Mouse (Mus musculus) T-cell, adult 2 months (primary cell): ENCODE data around the gene Dnajc4.
"Not testable (repeated sequence)": the region's sequence is repeated elsewhere in the genome, so short reads cannot be mapped to it uniquely, and the experiment has no call there.

Experiments used
- DNase-seq: peaks from one replicate; pipeline ENCODE4 v3.0.0; 2022; ENCODE audit warnings: low spot score

Gene Dnajc4

GRCm38 (mm10) chr19:6995255-6995991 lies 3.1 kb upstream of the Dnajc4 start:
- DNase-seq, result no peak

- DNase-seq, result no peak
Observed at GRCm38 (mm10) chr19:6994489-6994888, 2.1 kb upstream of the Dnajc4 start.

- no peak for DNase-seq
Observed at GRCm38 (mm10) chr19:6994002-6994401, 1.6 kb upstream of the Dnajc4 start.

GRCm38 (mm10) chr19:6993011-6993770 lies 819 bp upstream of the Dnajc4 start:
- no peak for DNase-seq

- DNase-seq, result not testable (repeated sequence)
Observed at GRCm38 (mm10) chr19:6991166-6991565, 1.2 kb downstream of the Dnajc4 start.

GRCm38 (mm10) chr19:6990712-6991111 lies 1.7 kb downstream of the Dnajc4 start:
- DNase-seq, result no peak

GRCm38 (mm10) chr19:6989251-6989650 lies 3.1 kb downstream of the Dnajc4 start:
- no peak for DNase-seq

GRCm38 (mm10) chr19:6987904-6988285 lies 4.5 kb downstream of the Dnajc4 start:
- DNase-seq, result no peak

GRCm38 (mm10) chr19:6987061-6987903 lies 5.1 kb downstream of the Dnajc4 start, which contains the start of gene Vegfb:
Gene Vegfb (minus strand): TSS chr19:6987651.
- peak; percentile 56 for DNase-seq

GRCm38 (mm10) chr19:6985951-6986708 lies 6.2 kb downstream of the Dnajc4 start:
- DNase-seq, result no peak

- DNase-seq, result no peak
Observed at GRCm38 (mm10) chr19:6985300-6985699, 7.1 kb downstream of the Dnajc4 start.

- no peak for DNase-seq
Observed at GRCm38 (mm10) chr19:6983621-6984020, 8.8 kb downstream of the Dnajc4 start.

GRCm38 (mm10) chr19:6981465-6981864 lies 10.9 kb downstream of the Dnajc4 start:
- no peak for DNase-seq

- peak; percentile 98 for DNase-seq
Observed at GRCm38 (mm10) chr19:6980381-6981093, 11.8 kb downstream of the Dnajc4 start, which contains the start of gene Fkbp2. Gene Fkbp2 (minus strand): TSS chr19:6980501.

GRCm38 (mm10) chr19:6979486-6980380 lies 12.6 kb downstream of the Dnajc4 start:
- peak; percentile 100 for DNase-seq

GRCm38 (mm10) chr19:6979001-6979479 lies 13.3 kb downstream of the Dnajc4 start:
- DNase-seq, result no peak

- no peak for DNase-seq
Observed at GRCm38 (mm10) chr19:6978639-6978974, 13.8 kb downstream of the Dnajc4 start.

GRCm38 (mm10) chr19:6977759-6978638 lies 14.4 kb downstream of the Dnajc4 start:
- no peak for DNase-seq
